Mouse (Mus musculus) hindbrain, embryonic 11.5 days (tissue): ENCODE results near the gene Fam205a4. TPM values are rescaled to one million over a fixed set of nuclear protein-coding genes. Genes with fewer than 3 reads are reported as not detected.
"Not testable (repeated sequence)": the region's sequence is repeated elsewhere in the genome, so short reads cannot be mapped to it uniquely, and the experiment has no call there.

Experiments
- ATAC-seq: fragments of 200-750 bp; cut with Nextera tagmentation; 2 replicates; pipeline ENCODE4 v1.8.0; 2017; ENCODE audit warnings: mild to moderate bottlenecking, moderate TSS enrichment, moderate library complexity; ENCODE audit not compliant: low FRiP score
- DNase-seq: peaks from one replicate; pipeline ENCODE4 v3.0.0-alpha.2; 2015; ENCODE audit warnings: low spot score
- H3K27ac ChIP-seq: fragments of 300-500 bp; sonication (generic); 2 replicates; pipeline ENCODE4 v1.5.1; 2014; ENCODE audit warnings: mild to moderate bottlenecking, low read depth, low read length
- H3K27me3 ChIP-seq: fragments of 300-500 bp; sonication (generic); 2 replicates; pipeline ENCODE4 v1.6.1; 2014; ENCODE audit warnings: mild to moderate bottlenecking, low read length, moderate library complexity, mixed read lengths; ENCODE audit not compliant: control insufficient read depth, insufficient read depth
- H3K36me3 ChIP-seq: fragments of 300-500 bp; sonication (generic); 2 replicates; pipeline ENCODE4 v1.6.1; 2014; ENCODE audit warnings: mild to moderate bottlenecking, low read length, moderate library complexity, mixed read lengths; ENCODE audit not compliant: control insufficient read depth, insufficient read depth
- H3K4me1 ChIP-seq: fragments of 300-500 bp; sonication (generic); replicated peaks from 2 replicates; pipeline ENCODE4 v1.6.1; 2014; ENCODE audit warnings: low read length, mixed read lengths; ENCODE audit not compliant: control insufficient read depth, insufficient read depth
- H3K4me2 ChIP-seq: fragments of 300-500 bp; sonication (generic); replicated peaks from 2 replicates; pipeline ENCODE4 v1.6.1; 2014; ENCODE audit warnings: mild to moderate bottlenecking, low read depth, low read length
- H3K4me3 ChIP-seq: fragments of 300-500 bp; sonication (generic); 2 replicates; pipeline ENCODE4 v1.5.1; 2014; ENCODE audit warnings: low read depth, low read length
- H3K9ac ChIP-seq: fragments of 300-500 bp; sonication (generic); 2 replicates; pipeline ENCODE4 v1.6.1; 2014; ENCODE audit warnings: low read depth, low read length
- H3K9me3 ChIP-seq: fragments of 300-500 bp; sonication (generic); 2 replicates; pipeline ENCODE4 v1.6.1; 2016; ENCODE audit warnings: low read length; ENCODE audit not compliant: control insufficient read depth
- WGBS: fragments of 180-500 bp; shearing (Covaris S2); extraction: QIAGEN DNeasy Blood & Tissue Kit; methylation state at CpG from one replicate; pipeline ENCODE4 v1.1.7; 2014; 5-methylcytosine and 5-hydroxymethylcytosine counted together
- polyA plus RNA-seq: library from polyadenylated mRNA; unstranded; fragments of >200 nt; fragmentation: Nextera tagmentation; extraction: Ambion mirVana; gene quantifications from 2 replicates; pipeline ENCODE4 v1.2.1, GENCODE M21; 2014

Fam205a4 gene
- 0.15 and 0.18 TPM in 2 replicates for polyA plus RNA-seq

DNA sequence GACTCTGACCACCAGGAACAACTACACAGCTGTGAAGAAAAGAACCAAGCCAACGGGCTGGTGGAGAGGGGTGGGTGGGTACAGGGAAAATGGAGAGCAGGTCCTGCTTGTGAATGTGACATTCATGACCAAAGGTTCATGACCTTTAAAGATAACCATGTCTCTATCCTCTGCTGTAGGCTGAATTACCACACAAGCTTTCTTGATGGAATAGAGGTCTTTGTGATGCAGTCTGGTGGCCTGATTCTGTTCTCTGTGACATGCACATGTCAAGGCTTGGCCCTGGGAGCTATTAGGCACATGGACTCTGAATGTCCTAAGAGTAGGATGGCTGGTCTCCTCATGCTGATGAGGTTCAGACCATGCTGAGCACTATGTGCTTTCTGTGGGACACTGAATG is at the start of gene Fam205a4:
Fam205a4 (plus strand) TSS at position 301 of the 400 bp plus-strand sequence.
- H3K9ac ChIP-seq, H3K4me2 ChIP-seq, ATAC-seq, H3K27me3 ChIP-seq, H3K9me3 ChIP-seq, DNase-seq, H3K4me1 ChIP-seq, H3K27ac ChIP-seq, H3K36me3 ChIP-seq, H3K4me3 ChIP-seq: not testable (repeated sequence)
- no CpG with 5 or more reads among the region's 1 CpGs for WGBS

DNA sequence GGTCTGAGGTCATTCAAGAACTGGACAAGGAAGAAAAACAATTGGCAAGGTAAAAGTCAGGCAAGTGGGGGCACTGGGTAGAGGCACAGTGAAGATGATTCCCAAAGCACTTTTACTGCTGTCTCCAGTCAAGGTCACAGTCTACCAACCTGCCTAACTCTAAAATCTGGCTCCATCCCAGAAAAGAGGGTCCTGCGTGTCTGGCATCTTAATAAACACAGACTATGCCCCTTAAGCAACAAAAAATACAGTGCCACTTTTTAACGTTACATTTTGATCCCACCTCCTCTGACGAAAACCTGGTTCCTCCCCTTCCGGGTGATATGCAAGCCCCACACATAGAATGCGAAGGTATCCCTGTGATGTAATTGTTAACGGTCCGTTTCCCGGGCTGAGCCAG is 24.6 kb upstream of the Fam205a4 start, which contains the start of gene Gm20878:
Gm20878 (plus strand) TSS at position 301 of the 400 bp plus-strand sequence.
- not testable (repeated sequence) for H3K27ac ChIP-seq, H3K36me3 ChIP-seq, H3K9me3 ChIP-seq, ATAC-seq, H3K4me1 ChIP-seq, DNase-seq, H3K4me2 ChIP-seq, H3K4me3 ChIP-seq, H3K27me3 ChIP-seq, H3K9ac ChIP-seq
- WGBS: no CpG with 5 or more reads among the region's 8 CpGs

Other genes starting within 250 kb of the Fam205a4 start
- 187 and 192 TPM in 2 replicates for gene Dctn3, start 242.9 kb upstream of the Fam205a4 start, polyA plus RNA-seq
- gene Arid3c, start 234.9 kb upstream of the Fam205a4 start, polyA plus RNA-seq: 0.68 and 0.93 TPM in 2 replicates
- gene Galt, start 210.8 kb upstream of the Fam205a4 start, polyA plus RNA-seq: 24.0 and 26.1 TPM in 2 replicates
- 71.5 and 71.9 TPM in 2 replicates for gene Sigmar1, start 209.9 kb upstream of the Fam205a4 start, polyA plus RNA-seq
- 79.4 and 84.8 TPM in 2 replicates for gene Ccl27a, start 191.8 kb upstream of the Fam205a4 start, polyA plus RNA-seq
- not detected in 2 replicates for gene Gm21541, start 62.4 kb upstream of the Fam205a4 start, polyA plus RNA-seq
- 1.7 and 2.1 TPM in 2 replicates for gene Gm20878, start 24.5 kb upstream of the Fam205a4 start, polyA plus RNA-seq
- gene Gm21093, start 68.7 kb downstream of the Fam205a4 start, polyA plus RNA-seq: 0.24 and 0.40 TPM in 2 replicates
- not detected in 2 replicates for gene Gm3893, start 125.1 kb downstream of the Fam205a4 start, polyA plus RNA-seq
- 2.8 TPM in 1 of 2 replicates, not detected in the other for gene Gm13304, start 148.8 kb downstream of the Fam205a4 start, polyA plus RNA-seq
- not detected in 2 replicates for gene Gm13306, start 187.4 kb downstream of the Fam205a4 start, polyA plus RNA-seq
- gene Gm13305, start 202.5 kb downstream of the Fam205a4 start, polyA plus RNA-seq: 0.53 TPM in 1 of 2 replicates, not detected in the other